Mouse (Mus musculus): Measurements from ENCODE around the gene Kif1a. TPM values are rescaled to one million over a fixed set of nuclear protein-coding genes. Genes with fewer than 3 reads are reported as not detected.
A peak's percentile ranks its signal among the peaks of the same experiment; 100 is the strongest.

The Kif1a gene
- polyA plus RNA-seq, 1 experiment from 2014 or later: 4.4 TPM

- H3K4me2 ChIP-seq (replicated peaks; ENCODE audit: low read depth, low read length): no peak within 1 kb of the TSS
- no peaks in the 10 kb centered on the region for H3K27me3 ChIP-seq (replicated peaks; ENCODE audit: insufficient read depth, low read length)
- no peak for DNase-seq (ENCODE audit: low spot score)
- ATAC-seq: 0 out of 2 replicates have a peak, but pooled peaks have one; percentile 30
- TF ChIP-seq CTCF (IDR thresholded peaks at IDR 0.05) (no peak), EP300 (IDR thresholded peaks at IDR 0.05) (no peak)
- no peaks in the 10 kb centered on the region for H3K4me1 ChIP-seq (ENCODE audit: insufficient read depth, low read depth, low read length)
- no peaks in the 10 kb centered on the region for H3K9me3 ChIP-seq (ENCODE audit: low read length)
- H3K4me3 ChIP-seq (ENCODE audit: low read depth, low read length): no peak within 1 kb of the TSS
- no peak within 1 kb of the TSS for H3K27ac ChIP-seq (ENCODE audit: low read length)
- WGBS: 62% methylated on average over 7 of the region's 7 CpGs
- no peak within 1 kb of the TSS for H3K9ac ChIP-seq (replicated peaks; ENCODE audit: low read depth)
- no peaks in the 10 kb centered on the region for H3K36me3 ChIP-seq (ENCODE audit: insufficient read depth, low read length)
These were observed 95.7 kb downstream of the Kif1a start, which contains the start of gene Aqp12 for GRCm38 (mm10) chr1:93006061-93006460. Gene Aqp12, plus strand, starts transcription at chr1:93006334.

- ATAC-seq (no peak), DNase-seq (ENCODE audit: low spot score) (no peak)
- 68% methylated on average over 2 of the region's 2 CpGs for WGBS
- Histone ChIP-seq H3K27ac (ENCODE audit: low read length) (no peak overlapping the region), H3K4me2 (replicated peaks; ENCODE audit: low read depth, low read length) (no peak overlapping the region), H3K9ac (replicated peaks; ENCODE audit: low read depth) (no peak overlapping the region), H3K27me3 (replicated peaks; ENCODE audit: insufficient read depth, low read length) (no peaks in the 10 kb centered on the region), H3K9me3 (ENCODE audit: low read length) (no peaks in the 10 kb centered on the region), H3K36me3 (ENCODE audit: insufficient read depth, low read length) (no peaks in the 10 kb centered on the region), H3K4me3 (ENCODE audit: low read depth, low read length) (no peak overlapping the region), H3K4me1 (ENCODE audit: insufficient read depth, low read depth, low read length) (no peaks in the 10 kb centered on the region)
- TF ChIP-seq CTCF (IDR thresholded peaks at IDR 0.05) (no peak), EP300 (IDR thresholded peaks at IDR 0.05) (no peak)
These were observed 108.9 kb downstream of the Kif1a start for GRCm38 (mm10) chr1:92992880-92993279.

- no peak for ATAC-seq
- Histone ChIP-seq H3K27ac (ENCODE audit: low read length) (no peak overlapping the region), H3K36me3 (ENCODE audit: insufficient read depth, low read length) (no peaks in the 10 kb centered on the region), H3K27me3 (replicated peaks; ENCODE audit: insufficient read depth, low read length) (no peaks in the 10 kb centered on the region), H3K9ac (replicated peaks; ENCODE audit: low read depth) (no peak overlapping the region), H3K4me3 (ENCODE audit: low read depth, low read length) (no peak overlapping the region), H3K9me3 (ENCODE audit: low read length) (no peaks in the 10 kb centered on the region), H3K4me1 (ENCODE audit: insufficient read depth, low read depth, low read length) (no peaks in the 10 kb centered on the region), H3K4me2 (replicated peaks; ENCODE audit: low read depth, low read length) (no peak overlapping the region)
- TF ChIP-seq EP300 (IDR thresholded peaks at IDR 0.05): no peak
- no peak for TF ChIP-seq CTCF (IDR thresholded peaks at IDR 0.05)
- no peak for DNase-seq (ENCODE audit: low spot score)
- WGBS: 73% methylated on average over 6 of the region's 6 CpGs
These were observed 109.4 kb downstream of the Kif1a start for GRCm38 (mm10) chr1:92992214-92992855.

- H3K9me3 ChIP-seq (ENCODE audit: low read length): no peaks in the 10 kb centered on the region
- WGBS: 39% methylated on average over 4 of the region's 4 CpGs
- H3K9ac ChIP-seq (replicated peaks; ENCODE audit: low read depth): no peak overlapping the region
- no peaks in the 10 kb centered on the region for H3K4me1 ChIP-seq (ENCODE audit: insufficient read depth, low read depth, low read length)
- no peak overlapping the region for H3K4me3 ChIP-seq (ENCODE audit: low read depth, low read length)
- no peak overlapping the region for H3K27ac ChIP-seq (ENCODE audit: low read length)
- no peaks in the 10 kb centered on the region for H3K36me3 ChIP-seq (ENCODE audit: insufficient read depth, low read length)
- H3K27me3 ChIP-seq (replicated peaks; ENCODE audit: insufficient read depth, low read length): no peaks in the 10 kb centered on the region
- H3K4me2 ChIP-seq (replicated peaks; ENCODE audit: low read depth, low read length): no peak overlapping the region
- ATAC-seq (no peak), DNase-seq (ENCODE audit: low spot score) (no peak)
- TF ChIP-seq EP300 (IDR thresholded peaks at IDR 0.05) (no peak), CTCF (IDR thresholded peaks at IDR 0.05) (no peak)
These were observed 111.9 kb downstream of the Kif1a start for GRCm38 (mm10) chr1:92989891-92990290.

- Histone ChIP-seq H3K9ac (replicated peaks; ENCODE audit: low read depth) (no peak overlapping the region), H3K4me2 (replicated peaks; ENCODE audit: low read depth, low read length) (no peak overlapping the region), H3K36me3 (ENCODE audit: insufficient read depth, low read length) (no peaks in the 10 kb centered on the region), H3K27ac (ENCODE audit: low read length) (no peak overlapping the region), H3K4me1 (ENCODE audit: insufficient read depth, low read depth, low read length) (no peaks in the 10 kb centered on the region), H3K9me3 (ENCODE audit: low read length) (no peaks in the 10 kb centered on the region), H3K27me3 (replicated peaks; ENCODE audit: insufficient read depth, low read length) (no peaks in the 10 kb centered on the region), H3K4me3 (ENCODE audit: low read depth, low read length) (no peak overlapping the region)
- WGBS: 44% methylated on average over 4 of the region's 4 CpGs
- TF ChIP-seq CTCF (IDR thresholded peaks at IDR 0.05) (no peak), EP300 (IDR thresholded peaks at IDR 0.05) (no peak)
- DNase-seq (ENCODE audit: low spot score): no peak
- no peak for ATAC-seq
These were observed 112.9 kb downstream of the Kif1a start for GRCm38 (mm10) chr1:92988894-92989293.

- no peak overlapping the region for H3K9ac ChIP-seq (replicated peaks; ENCODE audit: low read depth)
- peak; percentile 28; the same call in 1 of the 2 replicates for TF ChIP-seq CTCF (IDR thresholded peaks at IDR 0.05)
- TF ChIP-seq EP300 (IDR thresholded peaks at IDR 0.05): no peak
- H3K9me3 ChIP-seq (ENCODE audit: low read length): no peaks in the 10 kb centered on the region
- 79% methylated on average over 5 of the region's 5 CpGs for WGBS
- H3K4me2 ChIP-seq (replicated peaks; ENCODE audit: low read depth, low read length): no peak overlapping the region
- no peaks in the 10 kb centered on the region for H3K4me1 ChIP-seq (ENCODE audit: insufficient read depth, low read depth, low read length)
- no peaks in the 10 kb centered on the region for H3K27me3 ChIP-seq (replicated peaks; ENCODE audit: insufficient read depth, low read length)
- DNase-seq (ENCODE audit: low spot score) (no peak), ATAC-seq (no peak)
- H3K36me3 ChIP-seq (ENCODE audit: insufficient read depth, low read length): no peaks in the 10 kb centered on the region
- H3K4me3 ChIP-seq (ENCODE audit: low read depth, low read length): no peak overlapping the region
- H3K27ac ChIP-seq (ENCODE audit: low read length): no peak overlapping the region
These were observed 116.8 kb downstream of the Kif1a start for GRCm38 (mm10) chr1:92984999-92985398.

Measured in lung, postnatal 0 days (tissue).